Mouse (Mus musculus) CH12.LX (cell line): ENCODE results near the gene Scnn1a. TPM values are rescaled to one million over a fixed set of nuclear protein-coding genes. Genes with fewer than 3 reads are reported as not detected.

Experiments used
- DNase-seq: peaks from one replicate; pipeline ENCODE4 v3.0.0-alpha.2; 2013; ENCODE audit errors: extremely low read depth
- H3K27ac ChIP-seq: 2 replicates; pipeline ENCODE4 v1.5.1; 2012; ENCODE audit warnings: low read depth, mild to moderate bottlenecking, control low read depth, moderate library complexity; ENCODE audit not compliant: insufficient read depth
- H3K27me3 ChIP-seq: replicated peaks from 2 replicates; pipeline ENCODE3; 2012; ENCODE audit warnings: inconsistent platforms
- H3K36me3 ChIP-seq, 2 experiments: replicated peaks in 1 of 2; 2 replicates each; pipeline versions ENCODE3 to v1.6.1; 2012; ENCODE audit warnings: inconsistent platforms in 1 of 2, low read length in 1 of 2, mild to moderate bottlenecking in 1 of 2, mixed read lengths in 1 of 2, moderate library complexity in 1 of 2; ENCODE audit not compliant: control insufficient read depth in 1 of 2, insufficient read depth in 1 of 2
- H3K4me1 ChIP-seq, 2 experiments: 2 replicates each; pipeline ENCODE4 v1.6.1; 2012; ENCODE audit warnings: inconsistent platforms in 1 of 2, moderate library complexity in 1 of 2; ENCODE audit not compliant: insufficient read depth in 2 of 2, control insufficient read depth in 1 of 2
- H3K4me2 ChIP-seq: 2 replicates; pipeline ENCODE4 v1.6.1; 2012; ENCODE audit warnings: low read depth, mild to moderate bottlenecking, control low read depth; ENCODE audit not compliant: poor library complexity, insufficient read depth, severe bottlenecking
- H3K4me3 ChIP-seq, 3 experiments: fragments of 150-350 bp in 1 of 3; sonication (generic) in 1 of 3; replicated peaks in 1 of 3; 2 replicates each; pipeline versions ENCODE3 to v1.5.1; 2011 to 2012; ENCODE audit warnings: low read depth in 2 of 3, low read length in 2 of 3, mild to moderate bottlenecking in 2 of 3, moderate library complexity in 2 of 3, control low read depth in 1 of 3, improper control_type of control experiment in 1 of 3, inconsistent platforms in 1 of 3, mixed read lengths in 1 of 3; ENCODE audit not compliant: poor library complexity in 1 of 3
- H3K79me2 ChIP-seq: replicated peaks from 2 replicates; pipeline ENCODE4 v1.6.1; 2012; ENCODE audit warnings: mild to moderate bottlenecking, moderate library complexity; ENCODE audit not compliant: control insufficient read depth, poor library complexity, insufficient read depth, severe bottlenecking; ENCODE audit errors: extremely low read depth
- H3K9ac ChIP-seq: 2 replicates; pipeline ENCODE4 v1.6.1; 2012; ENCODE audit warnings: low read depth, mild to moderate bottlenecking, control low read depth, moderate library complexity; ENCODE audit not compliant: insufficient read depth
- H3K9me3 ChIP-seq: replicated peaks from 2 replicates; pipeline ENCODE3; 2012; ENCODE audit warnings: low read length, inconsistent platforms, mixed read lengths
- CHD1 ChIP-seq: IDR thresholded peaks from 2 replicates; pipeline ENCODE4 v1.6.1; 2012; ENCODE audit warnings: low read depth, low read length, improper control_type of control experiment, inconsistent platforms
- CHD2 ChIP-seq: IDR thresholded peaks from 2 replicates; pipeline ENCODE4 v1.6.1; 2011; ENCODE audit warnings: low read length, improper control_type of control experiment
- CTCF ChIP-seq, 2 experiments: IDR thresholded peaks in 1 of 2; conservative IDR thresholded peaks in 1 of 2; 2 replicates each; pipeline ENCODE4 v1.5.1; 2011 to 2012; ENCODE audit warnings: low read depth in 2 of 2, low read length in 2 of 2, improper control_type of control experiment in 1 of 2, inconsistent platforms in 1 of 2, mild to moderate bottlenecking in 1 of 2, moderate library complexity in 1 of 2
- HCFC1 ChIP-seq: IDR thresholded peaks from 2 replicates; pipeline ENCODE4 v1.6.1; 2012; ENCODE audit warnings: low read depth, mild to moderate bottlenecking, inconsistent platforms, low read length, improper control_type of control experiment
- IRF4 ChIP-seq: IDR thresholded peaks from 2 replicates; pipeline ENCODE4 v1.6.1; 2014; ENCODE audit warnings: low read depth, mild to moderate bottlenecking, inconsistent platforms, low read length, improper control_type of control experiment
- JUN ChIP-seq: IDR thresholded peaks from 2 replicates; pipeline ENCODE4 v1.6.1; 2011; ENCODE audit warnings: low read depth, mild to moderate bottlenecking, low read length, improper control_type of control experiment, moderate library complexity; ENCODE audit not compliant: insufficient read depth
- KAT2A ChIP-seq: IDR thresholded peaks from 2 replicates; pipeline ENCODE4 v1.6.1; 2012; ENCODE audit warnings: low read length, improper control_type of control experiment, inconsistent platforms; ENCODE audit not compliant: insufficient replicate concordance
- MAFK ChIP-seq: IDR thresholded peaks from 2 replicates; pipeline ENCODE4 v1.6.1; 2011; ENCODE audit warnings: low read length, improper control_type of control experiment; ENCODE audit not compliant: insufficient replicate concordance
- MAX ChIP-seq: IDR thresholded peaks from 2 replicates; pipeline ENCODE4 v1.6.1; 2011; ENCODE audit warnings: low read length, improper control_type of control experiment
- MAZ ChIP-seq: IDR thresholded peaks from 2 replicates; pipeline ENCODE4 v1.6.1; 2012; ENCODE audit warnings: low read depth, mild to moderate bottlenecking, inconsistent platforms, low read length, improper control_type of control experiment, moderate library complexity
- MYC ChIP-seq: IDR thresholded peaks from 2 replicates; pipeline ENCODE4 v1.6.1; 2011; ENCODE audit warnings: low read depth, mild to moderate bottlenecking, improper control_type of control experiment, low read length
- NELFE ChIP-seq: IDR thresholded peaks from 2 replicates; pipeline ENCODE4 v1.6.1; 2011; ENCODE audit warnings: low read depth, low read length, improper control_type of control experiment
- PAX5 ChIP-seq: IDR thresholded peaks from 2 replicates; pipeline ENCODE4 v1.6.1; 2012; ENCODE audit warnings: low read length, inconsistent platforms, mixed read lengths
- POLR2A ChIP-seq: IDR thresholded peaks from 2 replicates; pipeline ENCODE4 v1.6.1; 2011; ENCODE audit warnings: low read depth, mild to moderate bottlenecking, improper control_type of control experiment, low read length
- RAD21 ChIP-seq: IDR thresholded peaks from 2 replicates; pipeline ENCODE4 v1.6.1; 2011; ENCODE audit warnings: low read depth, mild to moderate bottlenecking, low read length, improper control_type of control experiment, moderate library complexity
- ZMIZ1 ChIP-seq: IDR thresholded peaks from 2 replicates; pipeline ENCODE4 v1.6.1; 2012; ENCODE audit warnings: low read depth, mild to moderate bottlenecking, inconsistent platforms, low read length, improper control_type of control experiment
- ZNF384 ChIP-seq: IDR thresholded peaks from 2 replicates; pipeline ENCODE4 v1.6.1; 2012; ENCODE audit warnings: low read depth, low read length, improper control_type of control experiment, inconsistent platforms
- dilution Hi-C: fragments of 300-500 bp; cut with MboI; formaldehyde crosslinking; loops from 2 replicates; pipeline ENCODE4 v1.14.3; 2020; ENCODE audit warnings: low sequenced_read_pairs; ENCODE audit not compliant: extremely low pct_unique_long_range_greater_than_20kb, extremely low pct_ligation_motif_present
- in situ Hi-C: fragments of 300-500 bp; cut with MboI; formaldehyde crosslinking; loops from 3 replicates; pipeline ENCODE4 v1.14.3; 2019; ENCODE audit warnings: low sequenced_read_pairs, low pct_ligation_motif_present, low pct_unique_long_range_greater_than_20kb, mixed read lengths
- polyA plus RNA-seq: library from polyadenylated mRNA; unstranded; fragments of >175 nt; gene quantifications from 2 replicates; pipeline ENCODE4 v1.2.1, GENCODE M21; 2012; ENCODE audit warnings: low read depth; ENCODE audit not compliant: insufficient read length
- total RNA-seq, 2 experiments: library from RNA; depleted of rRNA; stranded (reverse); fragments of 300-350 nt in 1 of 2; fragments of >200 nt in 1 of 2; gene quantifications; 2 replicates each; pipeline ENCODE4 v1.2.3; 2012 to 2014

The Scnn1a gene
- total and polyA plus RNA-seq, 3 experiments = not detected

DNA sequence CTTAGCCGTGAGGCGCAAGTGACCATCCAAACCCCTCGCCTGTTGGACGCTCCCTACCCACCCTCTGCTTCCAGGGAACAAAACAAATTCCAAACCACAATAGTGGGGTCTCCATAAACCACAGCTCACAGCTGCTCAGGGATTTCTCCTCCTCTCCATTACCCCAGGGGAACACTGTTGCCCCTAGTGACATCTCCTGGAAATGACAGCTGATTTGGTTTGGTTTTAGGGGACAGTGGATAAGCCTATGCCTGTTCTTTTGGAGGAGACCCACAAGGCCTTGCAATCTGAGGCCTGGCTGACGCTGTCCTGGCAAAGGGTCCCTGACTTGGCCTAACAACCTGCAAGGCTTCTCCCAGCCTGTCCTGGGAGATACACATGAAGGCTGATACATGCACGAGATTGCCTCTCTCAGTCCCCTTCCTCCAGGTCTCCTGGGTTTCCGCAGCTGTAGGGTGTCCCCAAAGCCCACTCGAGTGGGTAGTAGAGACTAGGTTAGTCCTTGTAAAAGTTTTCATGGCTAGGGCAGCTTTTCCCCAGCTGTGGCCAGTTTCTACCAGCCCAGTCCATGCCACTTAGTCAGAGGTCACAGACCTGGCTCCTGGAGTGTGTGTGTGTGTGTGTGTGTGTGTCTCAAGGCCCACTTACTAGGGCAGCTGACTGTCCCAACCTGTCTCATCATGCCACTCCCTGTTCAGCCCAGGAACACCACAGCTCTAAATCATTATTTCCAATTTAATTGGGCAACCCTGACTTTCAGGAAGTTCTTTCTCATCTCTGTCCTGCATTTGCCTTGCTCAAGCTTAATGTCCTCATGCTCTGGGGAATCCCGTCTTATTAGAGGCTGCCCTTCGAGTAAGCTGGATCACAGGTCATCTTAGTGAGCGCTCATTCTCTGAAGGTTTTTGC is 64.9 kb downstream of the Scnn1a start:
- in situ Hi-C loops = no loop called here
- TF ChIP-seq MAFK (no peak), ZMIZ1 (no peak), ZNF384 (no peak), NELFE (no peak), CHD1 (no peak), CTCF (conservative IDR thresholded peaks at IDR 0.05 in 1 of 2, IDR thresholded peaks at IDR 0.05 in 1 of 2; ENCODE audit: low read depth in 2 of 2, low read length in 2 of 2) (peak; percentile 39 to 44; a peak in 3 of 4 replicates), HCFC1 (no peak), POLR2A (no peak), MAZ (no peak), JUN (no peak), MYC (no peak), IRF4 (no peak), RAD21 (peak; percentile 4)
- Histone ChIP-seq H3K9me3 (peaks cover 6% of the 10 kb centered on the region), H3K36me3 (no peaks in the 10 kb centered on the region), H3K27me3 (peaks cover 79% of the 10 kb centered on the region), H3K4me3 (no peak overlapping the region), H3K27ac (no peak overlapping the region), H3K9ac (no peak overlapping the region), H3K4me2 (no peak overlapping the region), H3K79me2 (no peaks in the 10 kb centered on the region), H3K4me1 (peaks cover 0 to 5% of the 10 kb centered on the region in 2 experiments; a peak in 1 of 4 replicates)
- no peak for DNase-seq
- dilution Hi-C loops = no loop called here

DNA sequence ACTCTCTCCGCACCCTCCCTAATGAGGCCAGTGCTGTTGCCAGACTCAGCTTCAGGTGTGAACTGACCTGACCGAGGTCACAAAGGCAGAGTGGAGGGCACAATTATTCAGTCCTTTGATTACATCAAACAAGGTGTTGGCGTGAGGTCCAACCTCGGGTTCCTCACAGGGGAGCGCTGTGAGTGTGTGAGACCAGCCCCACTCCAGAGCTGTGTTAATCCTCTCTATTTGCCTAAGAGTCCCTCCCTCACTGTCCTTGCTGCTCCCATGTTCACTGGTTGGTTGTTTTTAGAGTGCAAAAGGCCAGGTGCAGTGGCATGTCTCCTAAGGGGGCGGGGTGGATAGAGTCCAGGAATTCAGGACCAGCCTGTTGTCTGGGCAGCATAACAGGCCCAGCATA is 65.6 kb downstream of the Scnn1a start:
- no peak overlapping the region for H3K9ac ChIP-seq
- no peaks in the 10 kb centered on the region for H3K79me2 ChIP-seq
- no peaks in the 10 kb centered on the region for H3K36me3 ChIP-seq
- in situ Hi-C loops = no loop called here
- dilution Hi-C loops = no loop called here
- no peak for TF ChIP-seq CHD2
- no peak for TF ChIP-seq KAT2A
- TF ChIP-seq MAX = no peak
- no peak for TF ChIP-seq NELFE
- no peak for TF ChIP-seq PAX5
- peaks cover 0 to 5% of the 10 kb centered on the region in 2 experiments; a peak in 1 of 4 replicates for H3K4me1 ChIP-seq
- DNase-seq = no peak
- no peak overlapping the region for H3K4me3 ChIP-seq
- no peak overlapping the region for H3K4me2 ChIP-seq
- peaks cover 72% of the 10 kb centered on the region for H3K27me3 ChIP-seq
- H3K9me3 ChIP-seq = peaks cover 6% of the 10 kb centered on the region
- H3K27ac ChIP-seq = no peak overlapping the region
